Mouse (Mus musculus) forebrain, embryonic 11.5 days (tissue): Measurements from ENCODE around the gene Sptlc2. TPM values are rescaled to one million over a fixed set of nuclear protein-coding genes. Genes with fewer than 3 reads are reported as not detected.
"Not testable (repeated sequence)": the region's sequence is repeated elsewhere in the genome, so short reads cannot be mapped to it uniquely, and the experiment has no call there.

Source experiments
- ATAC-seq: fragments of 200-750 bp; cut with Nextera tagmentation; replicated peaks from 2 replicates; pipeline ENCODE4 v1.8.0; 2017; ENCODE audit warnings: moderate TSS enrichment; ENCODE audit not compliant: low FRiP score
- DNase-seq: peaks from one replicate; pipeline ENCODE4 v3.0.0-alpha.2; 2017; ENCODE audit warnings: low spot score
- H3K27ac ChIP-seq: fragments of 300-500 bp; sonication (generic); 2 replicates; pipeline ENCODE4 v1.5.1; 2014; ENCODE audit warnings: low read depth, low read length
- H3K27me3 ChIP-seq: fragments of 300-500 bp; sonication (generic); 2 replicates; pipeline ENCODE4 v1.6.1; 2014; ENCODE audit warnings: mild to moderate bottlenecking, low read length, mixed read lengths; ENCODE audit not compliant: control insufficient read depth, insufficient read depth
- H3K36me3 ChIP-seq: fragments of 300-500 bp; sonication (generic); 2 replicates; pipeline ENCODE4 v1.6.1; 2014; ENCODE audit warnings: mild to moderate bottlenecking, low read length, moderate library complexity, mixed read lengths; ENCODE audit not compliant: control insufficient read depth, insufficient read depth
- H3K4me1 ChIP-seq: fragments of 300-500 bp; sonication (generic); replicated peaks from 2 replicates; pipeline ENCODE4 v1.6.1; 2014; ENCODE audit warnings: low read length, mixed read lengths; ENCODE audit not compliant: control insufficient read depth, insufficient read depth
- H3K4me2 ChIP-seq: fragments of 300-500 bp; sonication (generic); 2 replicates; pipeline ENCODE4 v1.6.1; 2014; ENCODE audit warnings: low read depth, mild to moderate bottlenecking, low read length, moderate library complexity, mixed read lengths; ENCODE audit not compliant: severe bottlenecking
- H3K4me3 ChIP-seq: fragments of 300-500 bp; sonication (generic); 2 replicates; pipeline ENCODE4 v1.5.1; 2014; ENCODE audit warnings: low read depth, low read length
- H3K9ac ChIP-seq: fragments of 300-500 bp; sonication (generic); 2 replicates; pipeline ENCODE4 v1.6.1; 2014; ENCODE audit warnings: low read length
- H3K9me3 ChIP-seq: fragments of 300-500 bp; sonication (generic); 2 replicates; pipeline ENCODE4 v1.6.1; 2016; ENCODE audit warnings: low read length, mixed read lengths; ENCODE audit not compliant: control insufficient read depth
- WGBS: fragments of 180-500 bp; shearing (Covaris S2); extraction: QIAGEN DNeasy Blood & Tissue Kit; methylation state at CpG from one replicate; pipeline ENCODE4 v1.1.7; 2014; 5-methylcytosine and 5-hydroxymethylcytosine counted together
- polyA plus RNA-seq: library from polyadenylated mRNA; unstranded; fragments of >200 nt; fragmentation: Nextera tagmentation; extraction: Ambion mirVana; gene quantifications from 2 replicates; pipeline ENCODE4 v1.2.1, GENCODE M21; 2014

Sptlc2 gene
- polyA plus RNA-seq, 1 experiment from 2014 or later = 53.6 TPM

DNA sequence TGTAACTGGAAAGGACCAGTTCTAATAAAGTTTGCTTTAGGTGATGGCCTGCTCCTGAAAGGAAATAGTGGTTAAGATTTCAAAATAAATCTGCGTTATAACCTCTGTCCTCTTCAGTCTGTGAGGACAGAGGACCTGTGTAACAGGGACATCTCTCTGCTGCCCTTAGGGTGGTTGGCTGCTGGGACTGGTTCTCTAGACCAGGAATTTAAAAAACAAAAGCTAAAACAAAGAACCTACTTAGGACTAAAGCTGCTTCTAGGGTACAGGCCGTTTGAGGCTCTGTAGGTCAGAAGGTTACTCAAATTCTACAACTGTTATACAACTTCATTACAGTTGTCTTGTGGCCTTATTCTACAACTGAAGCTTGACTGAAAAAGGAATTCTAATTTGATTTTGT, 75.1 kb downstream of the Sptlc2 start:
- no peak overlapping the region for H3K9ac ChIP-seq
- DNase-seq (no peak), ATAC-seq (no peak)
- no peaks in the 10 kb centered on the region for H3K4me1 ChIP-seq
- H3K36me3 ChIP-seq = no peaks in the 10 kb centered on the region; the same call in 1 of the 2 replicates
- H3K4me3 ChIP-seq = no peak overlapping the region
- no peak overlapping the region for H3K27ac ChIP-seq
- no peaks in the 10 kb centered on the region for H3K27me3 ChIP-seq
- no peak overlapping the region for H3K4me2 ChIP-seq
- 58% methylated on average over 2 of the region's 2 CpGs for WGBS
- no peaks in the 10 kb centered on the region for H3K9me3 ChIP-seq

DNA sequence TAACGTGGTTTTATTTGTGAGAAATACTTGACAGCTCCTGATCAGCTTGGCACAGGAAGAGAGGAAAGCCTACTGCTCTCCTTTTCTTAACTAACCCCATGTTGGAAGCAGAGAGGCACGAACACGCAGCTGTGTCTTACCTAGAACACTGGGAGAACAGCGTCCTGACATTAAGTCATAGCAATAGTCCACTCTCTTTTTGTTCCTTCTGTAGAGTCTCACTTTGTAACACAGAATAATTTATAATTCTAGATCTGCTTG, 81.6 kb downstream of the Sptlc2 start:
- not testable (repeated sequence) for DNase-seq, H3K4me1 ChIP-seq, H3K4me3 ChIP-seq, H3K4me2 ChIP-seq, H3K36me3 ChIP-seq, H3K27me3 ChIP-seq, H3K27ac ChIP-seq, H3K9me3 ChIP-seq, H3K9ac ChIP-seq, ATAC-seq
- WGBS = 78% methylated on average over 4 of the region's 4 CpGs

DNA sequence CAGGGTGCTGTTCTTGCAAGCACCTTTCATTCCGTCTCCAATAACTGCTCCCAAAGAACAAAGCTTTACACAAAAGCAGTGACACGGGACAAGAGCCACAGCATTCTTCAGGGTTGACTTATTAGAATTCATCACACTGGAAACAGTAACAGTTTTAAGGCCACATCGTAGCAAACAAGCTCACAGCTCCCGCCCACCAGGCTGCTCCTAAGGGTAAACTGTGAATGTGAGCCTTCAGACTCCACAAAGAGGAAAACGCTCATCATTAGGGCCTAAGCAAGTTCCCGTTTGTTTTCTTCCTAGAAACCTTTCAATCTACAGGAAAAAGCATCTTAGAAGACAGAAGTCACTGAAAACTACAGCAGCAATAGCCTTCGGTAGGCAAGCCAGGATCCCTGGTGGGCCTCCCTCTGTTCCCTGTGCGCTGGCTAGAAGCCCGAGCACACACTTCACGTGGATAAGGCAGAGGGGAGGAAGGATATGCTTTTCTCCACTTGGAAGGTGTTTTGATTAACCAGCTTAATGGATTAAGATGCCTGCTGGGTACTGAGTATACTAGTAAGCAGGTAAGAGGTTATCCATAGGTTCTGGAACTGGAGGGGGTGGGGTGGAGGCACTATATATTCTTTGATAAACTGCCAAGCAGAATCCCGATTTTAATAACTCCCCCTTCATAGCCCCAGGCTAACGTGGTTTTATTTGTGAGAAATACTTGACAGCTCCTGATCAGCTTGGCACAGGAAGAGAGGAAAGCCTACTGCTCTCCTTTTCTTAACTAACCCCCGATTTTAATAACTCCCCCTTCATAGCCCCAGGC, 82.2 kb downstream of the Sptlc2 start:
- no peak overlapping the region for H3K9ac ChIP-seq
- H3K4me1 ChIP-seq = 0 out of 2 replicates have a peak, but pooled peaks cover 2% of the 10 kb centered on the region
- no peaks in the 10 kb centered on the region for H3K36me3 ChIP-seq
- DNase-seq (no peak), ATAC-seq (no peak)
- H3K4me2 ChIP-seq = no peak overlapping the region
- no peaks in the 10 kb centered on the region for H3K27me3 ChIP-seq
- no peaks in the 10 kb centered on the region for H3K9me3 ChIP-seq
- WGBS = 38% methylated on average over 13 of the region's 13 CpGs
- no peak overlapping the region for H3K27ac ChIP-seq
- H3K4me3 ChIP-seq = no peak overlapping the region

DNA sequence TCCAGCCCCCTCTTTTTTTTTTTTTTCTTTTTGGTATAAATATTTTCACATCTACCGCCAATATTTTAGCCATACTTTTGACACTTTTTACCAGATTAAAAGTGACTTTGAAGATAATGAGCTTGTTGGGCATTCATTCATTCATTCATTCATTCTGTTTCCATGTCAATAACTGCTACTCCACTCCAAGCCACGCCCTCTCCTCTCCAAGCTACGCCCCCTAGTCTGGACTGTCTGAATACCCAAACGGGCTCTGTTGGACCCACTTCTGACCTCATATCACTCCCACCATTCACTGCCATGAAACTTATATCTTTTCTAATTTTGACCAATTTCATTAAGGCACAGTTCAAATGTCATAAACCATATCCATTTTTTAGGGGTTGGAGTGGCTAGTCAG, 87.0 kb downstream of the Sptlc2 start:
- no peak for DNase-seq
- Histone ChIP-seq H3K27ac (no peak overlapping the region), H3K4me3 (no peak overlapping the region), H3K27me3 (peaks cover 15% of the 10 kb centered on the region), H3K4me2 (no peak overlapping the region), H3K9me3 (no peaks in the 10 kb centered on the region), H3K36me3 (no peaks in the 10 kb centered on the region), H3K4me1 (peaks cover 4% of the 10 kb centered on the region; the same call in 1 of the 2 replicates), H3K9ac (no peak overlapping the region)
- no peak for ATAC-seq
- WGBS = 39% methylated on average over 4 of the region's 4 CpGs

DNA sequence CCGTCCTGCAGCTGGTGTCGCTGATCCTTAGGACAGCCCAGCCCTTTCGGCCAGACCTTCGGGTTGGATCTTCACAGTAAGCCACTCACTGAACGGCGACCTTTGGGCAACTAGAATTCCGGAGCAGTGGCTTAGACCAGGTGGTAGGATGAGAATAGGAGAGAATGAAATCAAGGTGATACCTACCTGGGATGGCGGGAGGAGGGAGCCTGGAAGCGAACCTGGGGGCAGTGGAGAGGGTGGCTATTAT, 87.8 kb downstream of the Sptlc2 start:
- H3K9ac ChIP-seq = 0 out of 2 replicates have a peak overlapping the region, but pooled peaks have one; percentile 70
- H3K4me3 ChIP-seq = peak overlapping the region; percentile 68
- no peak for DNase-seq
- no peaks in the 10 kb centered on the region for H3K9me3 ChIP-seq
- H3K4me1 ChIP-seq = peaks cover 2% of the 10 kb centered on the region; the same call in 1 of the 2 replicates
- no peak overlapping the region for H3K27ac ChIP-seq
- 1% methylated on average over 9 of the region's 9 CpGs for WGBS
- peak; percentile 14; the same call in 1 of the 2 replicates for ATAC-seq
- H3K36me3 ChIP-seq = no peaks in the 10 kb centered on the region
- H3K4me2 ChIP-seq = peak overlapping the region; percentile 96
- peaks cover 15% of the 10 kb centered on the region for H3K27me3 ChIP-seq

DNA sequence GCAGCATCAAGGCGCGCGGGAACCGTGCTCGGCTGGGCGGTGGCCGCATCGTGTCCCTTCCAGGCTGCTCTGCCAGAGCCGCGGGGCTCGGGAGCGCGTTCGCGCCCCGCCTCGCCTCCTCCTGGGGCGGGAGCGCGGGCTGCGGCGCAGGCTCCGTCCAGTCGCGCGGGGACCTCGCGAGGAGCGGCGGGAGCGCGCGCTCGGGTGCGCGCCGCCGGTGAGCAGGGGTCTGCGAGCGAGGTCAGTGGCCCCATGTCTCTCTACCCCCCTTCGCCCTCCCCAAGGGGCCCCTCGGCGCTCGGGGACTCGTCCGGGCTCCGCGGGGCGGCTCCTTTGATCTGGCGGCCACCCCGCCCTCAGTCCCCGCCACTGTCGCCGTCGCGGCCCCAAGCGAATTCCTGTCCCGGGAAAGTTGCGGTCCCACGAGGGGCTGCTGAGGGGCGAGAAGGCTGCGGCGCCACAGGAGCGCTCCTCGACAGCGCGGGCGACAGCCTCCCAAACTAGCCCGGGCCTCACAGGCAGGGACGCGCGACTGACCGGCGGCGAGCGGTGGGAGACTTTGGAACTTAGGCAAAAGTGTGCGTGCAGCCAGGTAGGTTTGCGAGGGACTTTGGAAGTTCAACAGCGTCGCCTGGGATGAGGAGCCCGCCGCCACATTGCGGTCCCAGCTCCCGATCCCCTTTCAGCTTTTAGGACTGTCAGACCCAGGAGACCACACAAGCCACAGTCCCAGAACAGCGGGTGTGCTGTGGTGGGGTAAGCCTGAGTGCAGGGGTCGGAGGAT, 88.3 kb downstream of the Sptlc2 start, which contains the start of gene Ism2:
Gene Ism2, minus strand, starts transcription at position 49 of the 784 bp plus-strand sequence.
- ATAC-seq = peak; percentile 81
- H3K27me3 ChIP-seq = peaks cover 15% of the 10 kb centered on the region
- DNase-seq = peak; percentile 77

DNA sequence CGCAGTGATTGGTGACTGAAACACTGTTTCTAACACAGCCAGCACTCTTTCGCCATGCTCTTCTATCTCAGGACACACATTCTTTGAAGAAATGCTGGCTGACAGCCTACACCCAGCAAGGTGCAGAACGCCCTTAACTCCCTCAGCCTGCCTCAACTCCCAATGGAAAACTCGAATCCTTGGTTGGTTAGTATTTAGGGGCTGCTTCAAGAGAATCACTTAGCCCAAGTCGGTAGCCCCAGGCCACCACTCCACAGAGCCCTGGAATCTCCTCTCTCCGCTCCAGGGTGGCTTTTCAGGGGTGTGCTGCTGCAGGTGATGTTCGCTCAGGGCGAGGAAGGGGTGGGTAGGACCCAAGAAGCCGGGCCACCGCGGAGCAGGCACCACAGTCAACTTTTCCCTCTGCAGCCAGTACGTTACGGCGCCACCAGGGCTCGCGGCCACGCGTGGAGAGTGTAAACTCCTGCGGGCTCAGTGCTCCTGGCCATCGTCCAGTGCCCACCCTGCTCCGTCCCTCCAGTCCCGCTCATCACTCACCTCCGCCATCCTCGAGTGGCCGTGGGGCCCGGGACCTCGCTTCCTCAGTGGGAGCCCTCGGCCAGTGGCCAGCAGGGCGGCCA, 89.0 kb downstream of the Sptlc2 start:
- H3K4me1 ChIP-seq = peaks cover 2% of the 10 kb centered on the region; the same call in 1 of the 2 replicates
- peak overlapping the region; percentile 68 for H3K4me3 ChIP-seq
- no peak for DNase-seq
- H3K9ac ChIP-seq = peak overlapping the region; percentile 70
- no peak overlapping the region for H3K27ac ChIP-seq
- H3K27me3 ChIP-seq = peaks cover 15% of the 10 kb centered on the region
- ATAC-seq = peak; percentile 62; the same call in 1 of the 2 replicates
- H3K36me3 ChIP-seq = no peaks in the 10 kb centered on the region
- peak overlapping the region; percentile 96 for H3K4me2 ChIP-seq
- no peaks in the 10 kb centered on the region for H3K9me3 ChIP-seq
- 10% methylated on average over 25 of the region's 29 CpGs for WGBS

More for the DNA sequence above, 88.3 kb downstream of the Sptlc2 start, which contains the start of gene Ism2:
- Histone ChIP-seq H3K4me3 (peak within 1 kb of the TSS; percentile 68), H3K9ac (peak within 1 kb of the TSS; percentile 70), H3K4me1 (peaks cover 2% of the 10 kb centered on the region; the same call in 1 of the 2 replicates), H3K36me3 (no peaks in the 10 kb centered on the region), H3K4me2 (peak within 1 kb of the TSS; percentile 96), H3K27ac (no peak within 1 kb of the TSS), H3K9me3 (no peaks in the 10 kb centered on the region)
- under 1% methylated on average over 78 of the region's 86 CpGs for WGBS

DNA sequence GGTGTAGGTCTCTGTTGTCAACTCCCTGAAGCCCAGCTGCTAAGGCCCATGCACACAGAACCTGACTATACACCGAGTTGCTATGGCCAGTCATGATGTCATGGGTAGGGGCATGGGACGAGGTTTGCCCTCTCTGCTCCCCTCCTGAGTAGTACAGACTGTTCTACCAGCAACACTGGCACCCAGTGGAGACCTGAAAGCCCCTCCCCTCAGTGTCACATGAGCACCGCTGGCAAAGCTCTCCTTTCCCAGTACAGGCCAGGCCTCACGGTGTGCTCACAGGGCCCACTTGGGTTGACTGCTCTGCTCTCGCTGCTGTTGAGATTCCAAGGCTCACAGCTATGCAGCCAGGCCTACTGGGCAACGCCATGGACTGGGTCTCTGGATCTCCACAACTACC, 94.2 kb downstream of the Sptlc2 start:
- 74% methylated on average over 6 of the region's 6 CpGs for WGBS
- no peak for DNase-seq
- Histone ChIP-seq H3K4me2 (no peak overlapping the region), H3K9ac (no peak overlapping the region), H3K4me3 (no peak overlapping the region), H3K27me3 (peaks cover 1% of the 10 kb centered on the region; the same call in 1 of the 2 replicates), H3K36me3 (no peaks in the 10 kb centered on the region), H3K9me3 (no peaks in the 10 kb centered on the region), H3K27ac (no peak overlapping the region), H3K4me1 (no peaks in the 10 kb centered on the region)
- no peak for ATAC-seq
